Mouse (Mus musculus) heart, postnatal 14 days (tissue): Measurements from ENCODE around the gene Mettl21e. TPM values are rescaled to one million over a fixed set of nuclear protein-coding genes. Genes with fewer than 3 reads are reported as not detected.
"Not testable (repeated sequence)": the region's sequence is repeated elsewhere in the genome, so short reads cannot be mapped to it uniquely, and the experiment has no call there.

ENCODE experiments used
- DNase-seq, 2 experiments: peaks; one replicate each; pipeline ENCODE4 v3.0.0; 2021 to 2022
- intact Hi-C: fragments of 180-260 bp; cut with DNase I; formaldehyde crosslinking; loops from one replicate; pipeline ENCODE4 v1.15.1; 2025
- long read RNA-seq, 2 experiments: library from polyadenylated mRNA; stranded (forward); transcript quantifications; one replicate each; pipeline ENCODE4 v2.0.0; 2021
- total RNA-seq, 2 experiments: library from RNA; stranded (reverse); gene quantifications; 2 replicates each; pipeline ENCODE4 v1.2.3; 2021

Mettl21e gene
- total RNA-seq, result under 1 TPM; 0.10 to 0.24 TPM
- long read RNA-seq, experiment 1, partial matches to known transcripts, result 0 of 1 reads
- long read RNA-seq, experiment 1, other reads (novel, unspliced or antisense), result 0 of 1 reads
- long read RNA-seq, experiment 2, result 0 reads

GRCm38 (mm10) chr1:44218876-44219275 lies at the start of gene Mettl21e:
Mettl21e (minus strand) TSS chr1:44218961.
- intact Hi-C loops, result no loop called here
- DNase-seq, result peak; percentile 20 to 28

- DNase-seq, intact Hi-C loops: not testable (repeated sequence)
Measured at GRCm38 (mm10) chr1:44240440-44240839, 21.7 kb upstream of the Mettl21e start.

DNA sequence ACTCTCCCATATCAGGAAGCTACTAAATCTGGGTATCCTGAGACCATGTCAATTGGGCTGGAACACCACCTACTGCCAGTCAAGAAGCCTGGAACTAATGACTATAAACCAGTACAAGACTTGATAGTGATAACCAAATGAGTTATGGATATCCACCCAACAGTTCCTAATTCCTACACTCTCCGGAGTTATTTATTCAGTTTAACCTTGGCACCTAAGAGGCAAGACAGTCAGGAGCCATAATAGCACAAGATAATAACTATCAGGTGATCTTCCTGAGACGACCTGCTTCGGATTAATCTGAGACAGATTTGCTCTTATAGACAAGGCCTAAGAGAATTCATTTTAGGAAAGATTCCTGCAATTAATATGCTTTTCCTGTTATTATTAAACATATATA lies 21.2 kb upstream of the Mettl21e start:
- DNase-seq, result no peak
- intact Hi-C loops, result no loop called here

DNA sequence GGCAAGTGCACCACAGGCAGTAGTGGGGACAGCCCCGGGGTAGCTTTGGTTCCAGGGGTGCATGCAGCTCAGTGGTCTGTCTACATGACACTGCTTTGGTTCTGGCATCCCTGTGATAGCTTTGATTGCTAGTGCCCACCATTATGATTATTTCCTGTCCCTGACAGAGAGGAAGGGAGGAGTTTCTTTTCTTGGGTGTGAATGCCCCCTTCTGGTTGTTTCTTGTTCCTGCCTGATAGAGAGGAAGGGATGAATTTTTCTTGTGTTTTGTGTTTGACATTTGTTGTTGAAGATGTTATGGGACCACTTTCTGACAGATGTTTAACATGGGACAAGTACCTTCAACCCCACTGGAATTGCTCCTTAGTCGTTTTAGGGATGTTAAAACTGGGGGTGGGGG lies 18.5 kb upstream of the Mettl21e start:
- intact Hi-C loops, result no loop called here
- DNase-seq, result no peak

- intact Hi-C loops, result no loop called here
Measured at GRCm38 (mm10) chr1:44235311-44235710, 16.6 kb upstream of the Mettl21e start.

GRCm38 (mm10) chr1:44234531-44234930 lies 15.8 kb upstream of the Mettl21e start:
- DNase-seq, intact Hi-C loops: not testable (repeated sequence)

More at GRCm38 (mm10) chr1:44235311-44235710, 16.6 kb upstream of the Mettl21e start:
- DNase-seq, result no peak

GRCm38 (mm10) chr1:44229044-44229443 lies 10.3 kb upstream of the Mettl21e start:
- DNase-seq, result peak; percentile 22 to 67
- intact Hi-C loops, result loop anchor here (5.0 to 10.0 kb wide), 3 partner anchors 316 to 1538 kb away; partner anchors contain the start of gene Col3a1

DNA sequence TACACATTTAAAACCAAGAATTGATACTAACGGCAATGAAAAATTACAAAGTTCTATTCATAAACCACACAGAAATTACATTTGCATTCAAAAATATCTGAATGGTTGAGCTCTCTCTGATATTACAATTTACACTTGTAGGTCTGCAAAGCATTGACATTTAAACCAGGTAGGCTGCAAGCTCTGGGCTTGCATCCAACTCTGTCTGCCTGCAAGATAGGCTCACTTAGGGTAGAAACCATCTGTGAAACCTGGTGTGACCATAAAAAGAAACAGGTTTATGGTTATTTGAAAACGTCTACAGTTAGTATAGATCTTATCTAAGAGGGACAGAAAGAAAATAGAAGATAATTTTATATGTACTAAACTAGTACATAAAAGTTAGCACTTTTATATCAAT lies 1.6 kb downstream of the Mettl21e start:
- intact Hi-C loops, result no loop called here
- peak; percentile 13 to 26 for DNase-seq

GRCm38 (mm10) chr1:44216352-44217116 lies 2.2 kb downstream of the Mettl21e start:
- DNase-seq, result peak; percentile 22 to 33
- intact Hi-C loops, result no loop called here

DNA sequence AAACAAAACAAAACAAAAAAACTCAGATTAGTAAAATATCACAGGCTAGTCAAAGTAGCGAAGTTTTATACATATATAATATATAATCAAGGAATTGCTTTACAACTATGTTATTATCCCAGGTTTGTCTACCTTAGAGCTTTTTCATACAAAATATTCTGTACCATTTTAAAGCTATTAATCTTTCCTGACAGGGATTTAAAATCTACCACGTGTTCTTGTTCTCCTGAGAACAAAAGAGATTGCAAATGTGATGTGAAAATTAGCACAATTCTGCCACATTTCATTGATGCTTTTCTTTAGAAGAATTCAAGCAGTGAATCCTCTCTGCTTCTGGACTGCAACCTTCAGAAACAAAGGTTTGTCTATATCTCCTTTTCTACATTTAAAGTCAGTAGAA lies 4.3 kb downstream of the Mettl21e start:
- intact Hi-C loops, result no loop called here
- DNase-seq, result no peak

DNA sequence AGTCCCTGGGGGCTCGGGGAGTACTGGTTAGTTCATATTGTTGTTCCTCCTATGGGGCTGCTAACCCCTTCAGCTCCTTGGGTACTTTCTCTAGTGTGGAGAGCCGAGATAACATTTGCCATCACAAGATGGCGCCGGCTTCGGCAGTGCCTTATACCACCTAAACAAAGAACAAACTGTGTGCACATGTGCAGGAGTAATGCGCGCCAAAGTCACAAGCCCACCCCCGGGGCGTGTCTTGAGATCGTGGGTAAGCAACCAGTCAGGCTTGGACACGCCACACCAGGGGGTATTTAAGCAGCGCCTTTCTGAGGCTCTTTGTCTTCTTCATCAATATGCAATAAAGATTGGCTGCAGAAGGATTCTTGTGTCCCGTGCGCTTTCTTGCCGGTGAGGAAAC lies 15.9 kb downstream of the Mettl21e start:
- intact Hi-C loops, result no loop called here
- DNase-seq, result no peak

DNA sequence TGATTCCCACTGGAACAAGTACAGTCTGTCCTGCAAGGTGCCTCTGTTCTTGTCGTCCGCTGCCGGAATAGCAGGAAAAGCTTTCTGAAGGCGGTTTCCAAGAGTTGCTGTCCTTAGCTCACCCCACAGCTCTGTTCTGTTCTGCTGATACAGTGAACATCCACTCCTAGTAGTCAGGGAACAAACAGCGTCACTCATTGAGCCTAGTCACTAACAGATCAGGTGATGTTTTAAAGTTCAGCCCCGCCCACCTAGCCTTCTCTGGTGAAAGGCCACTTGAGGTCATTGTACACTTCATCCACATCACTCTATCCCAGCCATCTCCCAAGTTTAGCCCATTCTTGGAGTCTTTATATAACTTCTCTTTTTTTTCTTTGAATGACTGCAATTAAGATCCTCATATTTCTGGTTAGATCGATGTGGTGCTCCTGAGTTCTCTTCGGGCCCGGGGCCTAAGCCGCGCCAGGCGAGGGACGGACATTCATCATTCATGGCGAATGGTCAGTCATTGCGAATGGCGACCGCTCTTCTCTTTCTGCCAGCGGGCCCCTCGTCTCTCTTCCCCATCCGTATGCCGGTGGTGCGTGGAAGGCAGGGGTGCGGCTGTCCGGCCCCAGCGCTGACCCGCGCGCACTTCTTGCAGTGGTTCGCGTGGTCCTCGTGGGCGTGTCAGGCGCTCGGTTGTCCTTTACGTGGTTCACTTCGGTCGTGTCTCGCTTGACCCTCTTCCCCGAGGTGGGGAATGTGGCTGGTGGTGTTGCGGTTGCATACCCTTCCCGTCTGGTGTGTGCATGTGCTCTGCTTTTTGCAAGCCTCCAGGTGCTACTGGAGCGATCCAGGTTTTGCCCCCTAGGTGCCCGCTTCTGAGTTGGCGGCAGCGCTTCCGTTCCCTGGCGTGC lies 20.2 kb downstream of the Mettl21e start:
- intact Hi-C loops, result no loop called here
- DNase-seq, result peak; percentile 25 to 40

- intact Hi-C loops, result no loop called here
- DNase-seq, result no peak
Measured at GRCm38 (mm10) chr1:44186396-44186795, 32.4 kb downstream of the Mettl21e start.

GRCm38 (mm10) chr1:44178086-44178485 lies 40.7 kb downstream of the Mettl21e start:
- no peak for DNase-seq
- intact Hi-C loops, result no loop called here

GRCm38 (mm10) chr1:44173903-44174302 lies 44.9 kb downstream of the Mettl21e start:
- intact Hi-C loops, result no loop called here
- no peak for DNase-seq

- no peak for DNase-seq
- intact Hi-C loops, result no loop called here
Measured at GRCm38 (mm10) chr1:44172656-44173055, 46.1 kb downstream of the Mettl21e start.

DNA sequence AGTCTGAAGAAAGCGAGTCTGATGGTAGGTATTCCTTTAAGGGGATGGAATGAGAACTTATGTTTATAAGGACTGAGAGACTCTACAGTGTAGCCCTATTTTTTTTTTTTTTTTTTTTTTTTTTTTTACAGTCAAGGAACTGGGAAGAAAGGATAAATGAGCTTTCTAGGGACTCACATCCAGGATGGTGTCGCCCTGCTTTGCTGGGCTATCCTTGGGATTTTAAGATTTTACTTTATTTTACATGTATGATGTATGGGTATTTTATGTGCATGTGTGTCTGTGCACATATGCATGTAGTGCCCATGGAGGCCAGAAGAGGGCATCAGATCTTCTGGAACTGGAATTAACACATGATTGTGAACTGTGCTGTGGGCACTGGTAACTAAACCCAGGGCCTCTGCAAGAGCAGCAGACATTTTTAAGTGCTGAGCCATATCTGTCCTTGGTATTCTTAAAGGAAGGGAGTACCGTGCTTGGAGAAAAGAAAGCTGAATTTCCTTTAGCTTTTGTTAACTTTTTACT lies 50.8 kb downstream of the Mettl21e start:
- intact Hi-C loops, result no loop called here
- DNase-seq, result no peak

DNA sequence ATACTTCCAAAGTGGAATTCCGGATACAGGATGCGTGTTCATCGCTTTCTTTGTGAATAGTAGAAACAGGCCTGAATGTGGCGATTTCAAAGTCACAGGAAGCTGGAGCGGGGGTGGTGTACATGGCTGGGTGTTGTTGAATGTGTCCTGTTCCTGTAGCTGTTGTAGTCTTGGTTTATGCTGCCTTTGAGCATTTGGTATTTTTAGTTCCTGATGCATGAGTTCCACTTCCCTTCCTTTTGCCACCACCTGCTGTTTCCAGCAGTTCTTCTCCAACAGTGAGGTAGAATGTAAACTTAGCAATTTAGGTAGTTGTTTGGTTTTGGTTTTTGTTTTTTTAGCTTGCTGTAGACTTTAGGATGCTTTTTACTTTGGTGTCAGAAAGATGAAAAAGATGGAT lies 56.4 kb downstream of the Mettl21e start:
- DNase-seq, result no peak
- intact Hi-C loops, result no loop called here

DNA sequence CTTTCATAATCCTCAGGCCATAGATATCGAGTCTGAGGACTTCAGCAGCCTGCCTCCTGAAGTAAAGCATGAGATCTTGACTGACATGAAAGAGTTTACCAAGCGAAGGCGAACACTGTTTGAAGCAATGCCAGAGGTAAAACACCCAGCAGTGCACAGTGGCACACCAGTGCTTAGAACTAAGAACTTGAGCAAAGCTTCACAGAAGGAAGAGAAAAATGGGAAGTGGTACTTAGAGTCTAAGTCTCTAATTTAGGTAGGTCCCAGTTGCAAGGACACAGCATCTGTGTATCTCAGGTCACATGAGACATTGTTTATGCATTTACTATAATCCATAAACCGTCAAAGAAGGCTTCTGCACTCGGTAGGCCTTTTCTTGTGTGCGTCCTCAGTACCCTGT lies 56.9 kb downstream of the Mettl21e start:
- intact Hi-C loops, result no loop called here
- no peak for DNase-seq

DNA sequence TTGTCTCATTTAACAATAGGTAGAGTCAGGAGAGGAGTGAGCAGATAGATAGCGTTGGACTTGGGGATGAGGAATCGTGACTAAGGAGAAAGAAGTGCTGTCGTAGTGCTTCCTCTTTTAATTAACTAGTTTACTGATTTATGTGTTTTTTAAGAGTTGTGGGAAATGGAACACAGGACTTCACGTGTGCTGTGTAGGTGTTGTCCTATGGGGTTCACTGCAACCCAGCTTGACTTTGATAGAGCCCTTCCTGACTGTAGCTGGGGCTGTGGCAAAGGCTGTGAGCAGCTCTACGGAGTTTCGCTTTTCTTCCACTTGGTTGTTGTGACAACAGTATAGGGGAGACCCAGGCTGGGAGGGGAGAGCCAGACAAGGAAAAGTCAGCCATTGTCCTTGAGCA lies 60.4 kb downstream of the Mettl21e start:
- no peak for DNase-seq
- intact Hi-C loops, result no loop called here

GRCm38 (mm10) chr1:44155287-44155686 lies 63.5 kb downstream of the Mettl21e start:
- intact Hi-C loops, result no loop called here

More at GRCm38 (mm10) chr1:44155287-44155686, 63.5 kb downstream of the Mettl21e start:
- DNase-seq, result no peak
